Mouse (Mus musculus) E14TG2a.4 (cell line): ENCODE measurements around the gene Oas1c.

Source experiments
- CTCF ChIP-seq: conservative IDR thresholded peaks from 2 replicates; pipeline ENCODE4 v1.5.1; 2014; ENCODE audit warnings: low read length
- NANOG ChIP-seq: IDR thresholded peaks from 2 replicates; pipeline ENCODE4 v1.6.1; 2014; ENCODE audit warnings: borderline replicate concordance, low read length, mixed read lengths

- TF ChIP-seq CTCF (no peak), NANOG (no peak)
Measured at GRCm38 (mm10) chr5:120754215-120754614, 58.1 kb downstream of the Oas1c start.
